Comparison of ENCODE assay signal across 8 mouse cellular contexts in the genomic region with DNA sequence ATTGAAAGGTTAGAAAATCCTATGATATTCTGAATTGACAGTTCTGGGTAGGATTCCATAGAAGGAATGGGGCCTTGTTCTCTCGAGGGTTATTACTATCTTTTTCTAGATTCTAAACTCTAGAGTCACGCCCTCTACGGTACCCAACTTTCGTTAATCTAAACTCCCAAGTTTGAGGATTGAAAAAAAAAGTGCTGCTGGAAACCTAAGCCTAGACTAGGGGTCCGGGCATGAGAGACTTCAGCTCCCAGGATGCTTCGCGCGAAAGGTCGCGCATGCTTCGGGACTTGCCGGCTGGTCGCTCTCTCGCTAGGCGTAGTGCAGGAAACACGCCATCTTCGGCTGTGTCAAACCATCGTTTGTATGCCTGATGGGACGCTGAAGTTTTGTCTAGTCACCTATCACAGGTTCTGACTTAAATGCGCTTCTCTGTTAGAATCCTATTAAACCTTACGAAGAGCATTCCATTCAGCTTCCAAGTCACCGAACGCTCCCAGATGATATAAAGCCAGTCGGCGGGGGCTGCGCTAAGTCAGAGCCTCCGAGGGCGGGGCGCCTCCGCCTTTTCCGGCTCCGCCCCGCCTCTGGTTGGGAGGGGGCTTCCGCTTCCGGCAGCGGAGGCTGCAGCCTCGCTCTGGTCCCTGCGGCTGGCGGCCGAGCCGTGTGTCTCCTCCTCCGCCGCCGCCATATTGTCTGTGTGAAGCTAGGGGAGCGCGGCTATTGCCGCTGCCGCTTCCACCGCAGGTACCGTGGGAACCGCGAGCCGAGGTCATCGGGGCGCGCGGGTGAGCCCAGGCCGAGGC. TPM values are rescaled to one million over a fixed set of nuclear protein-coding genes. Genes with fewer than 3 reads are reported as not detected.
A peak's percentile ranks its signal among the peaks of the same experiment; 100 is the strongest.
DNase-seq lines count a peak whose midpoint lies in the region; ATAC-seq and TF ChIP-seq lines count a peak whose summit lies in the region.

A gene (plus strand): TSS at position 592 of the 803 bp plus-strand sequence.

- H3K4me1 ChIP-seq in hindbrain, postnatal 0 days (ENCODE audit: insufficient read depth, low read length), result peaks cover 9% of the 10 kb centered on the region; the same call in 1 of the 2 replicates

- ATAC-seq in hindbrain, postnatal 0 days, result peak; percentile 98
- ATAC-seq in megakaryocyte, adult 5-6 weeks (ENCODE audit: poor library complexity, severe bottlenecking), result peak; percentile 94

- H3K27me3 ChIP-seq in hindbrain, postnatal 0 days (ENCODE audit: insufficient read depth, low read length), result no peaks in the 10 kb centered on the region

- peak within 1 kb of the TSS; percentile 100 for H3K27ac ChIP-seq in gastrocnemius, adult 2 months
- H3K27ac ChIP-seq in hindbrain, postnatal 0 days, result peak within 1 kb of the TSS; percentile 97
- H3K27ac ChIP-seq in left cerebral cortex, adult 2 months, result peak within 1 kb of the TSS; percentile 98

- no peak for TF ChIP-seq CTCF in gastrocnemius, adult 2 months (IDR thresholded peaks at IDR 0.05)
- no peak for TF ChIP-seq CTCF in hindbrain, postnatal 0 days (IDR thresholded peaks at IDR 0.05; ENCODE audit: low read depth)
- no peak; the same call in 1 of the 2 replicates for TF ChIP-seq CTCF in left cerebral cortex, adult 2 months (IDR thresholded peaks at IDR 0.05)

- H3K9me3 ChIP-seq in hindbrain, postnatal 0 days (ENCODE audit: low read length), result no peaks in the 10 kb centered on the region

- intact Hi-C loops in gastrocnemius, adult 2 months (cut with DNase I), result loop anchor here (5.0 to 10.0 kb wide), 2 partner anchors 106 to 202 kb away; a partner anchor contains a TSS
- intact Hi-C loops in left cerebral cortex, adult 2 months (cut with DNase I), result loop anchor here (2.0 to 5.0 kb wide), 2 partner anchors 106 to 446 kb away; a partner anchor contains a TSS

- H3K4me3 ChIP-seq in gastrocnemius, adult 2 months, result peak within 1 kb of the TSS; percentile 100
- peak within 1 kb of the TSS; percentile 86 for H3K4me3 ChIP-seq in hindbrain, postnatal 0 days (ENCODE audit: low read length)
- peak within 1 kb of the TSS; percentile 99 for H3K4me3 ChIP-seq in left cerebral cortex, adult 2 months

- H3K4me2 ChIP-seq in hindbrain, postnatal 0 days (ENCODE audit: low read depth, low read length), result peak within 1 kb of the TSS; percentile 71

- H3K36me3 ChIP-seq in hindbrain, postnatal 0 days (ENCODE audit: insufficient read depth, low read length), result no peaks in the 10 kb centered on the region

- peak within 1 kb of the TSS; percentile 96 for H3K9ac ChIP-seq in hindbrain, postnatal 0 days (replicated peaks; ENCODE audit: low read length)

- DNase-seq in WW6 (ENCODE audit: low read depth, low spot score), result peak; percentile 68
- peak; percentile 66 to 86 for DNase-seq in cerebellum, postnatal 4 days (ENCODE audit: low spot score in 2 of 2)
- peak; percentile 95 for DNase-seq in gastrocnemius, adult 2 months
- peak; percentile 95 for DNase-seq in hindbrain, postnatal 0 days (ENCODE audit: low spot score)
- DNase-seq in left cerebral cortex, adult 2 months (ENCODE audit: extremely low spot score in 1 of 2, low spot score in 2 of 2), result peak; percentile 89 to 91
- peak; percentile 95 to 96 for DNase-seq in right cerebral cortex, adult 2 months (ENCODE audit: low spot score in 2 of 2)
- DNase-seq in urinary bladder, postnatal 14 days (ENCODE audit: low spot score), result peak; percentile 91

- WGBS in hindbrain, postnatal 0 days, result under 1% methylated on average over 55 of the region's 58 CpGs

RNA-seq across cellular contexts. Expression of the gene that starts here (rescaled TPM):
- 100 to 1,000 TPM in 1 of 2 experiments, 10 to 100 TPM in 1; 91.1 to 102 TPM for total RNA-seq in gastrocnemius, adult 2 months (2021)
- 119 and 128 TPM in 2 replicates for total RNA-seq in hindbrain, postnatal 0 days (2014; rRNA removed)
- 107 and 109 TPM in 2 replicates for polyA plus RNA-seq in hindbrain, postnatal 0 days (2015; fragmentation: Nextera tagmentation; extraction: Ambion mirVana)
- total RNA-seq in left cerebral cortex, adult 2 months (2021), result 100 to 1,000 TPM in 1 of 2 experiments, 10 to 100 TPM in 1; 98.0 to 104 TPM
- total RNA-seq in megakaryocyte, adult 5-6 weeks (2015), result 53.9 and 60.9 TPM in 2 replicates
- 95.3 and 105 TPM in 2 replicates for total RNA-seq in megakaryocyte, adult 5-6 weeks (2017)

Comparison
In these comparisons a context has a peak if more than half of its experiments do, and no peak if none do; other contexts are left out.
1. Peak in every context shown above with its lines: DNase-seq, ATAC-seq, H3K4me3 ChIP-seq and H3K27ac ChIP-seq.